Mouse (Mus musculus) lung, adult 2 months (tissue): ENCODE data around the gene Enpp4.

Experiments used
- CTCF ChIP-seq: fragments of 200-500 bp; IDR thresholded peaks from 2 replicates; pipeline ENCODE4 v1.5.1; 2011; ENCODE audit warnings: mild to moderate bottlenecking, low read length, control low read depth; ENCODE audit not compliant: insufficient read depth
- POLR2A ChIP-seq: fragments of 200-500 bp; IDR thresholded peaks from 2 replicates; pipeline ENCODE4 v1.6.1; 2011; ENCODE audit warnings: low read depth, mild to moderate bottlenecking, control low read depth, low read length, borderline replicate concordance; ENCODE audit errors: extremely low read depth

DNA sequence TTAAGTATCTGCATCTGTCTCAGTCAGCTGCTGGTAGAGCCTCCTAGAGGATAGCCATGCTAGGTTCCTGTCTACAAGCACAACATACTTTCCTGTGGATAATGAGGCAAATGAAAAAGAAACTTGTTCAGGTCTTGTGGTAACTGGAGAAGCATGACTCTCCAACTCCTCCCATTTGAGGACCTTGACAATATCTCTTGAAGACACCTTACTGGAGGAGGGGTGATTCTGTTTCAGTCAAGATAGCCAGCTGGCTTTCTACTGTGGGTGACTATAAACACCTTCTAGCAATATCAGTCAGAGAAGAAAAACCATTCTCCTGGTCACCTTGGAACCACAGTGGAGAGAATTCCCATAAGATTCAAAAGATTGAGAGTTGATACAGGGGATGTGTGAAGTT lies 47.5 kb downstream of the Enpp4 start:
- no peak for TF ChIP-seq CTCF
- TF ChIP-seq POLR2A: no peak
